Mouse (Mus musculus) heart, postnatal 0 days (tissue): ENCODE data around the gene Tead4.

Experiments used
- CTCF ChIP-seq: IDR thresholded peaks from 2 replicates; pipeline ENCODE4 v1.5.1; 2016; ENCODE audit warnings: antibody characterized with exemption, control low read depth, low read depth
- EP300 ChIP-seq: IDR thresholded peaks from 2 replicates; pipeline ENCODE4 v1.6.1; 2016; ENCODE audit warnings: antibody characterized with exemption, low read depth

GRCm38 (mm10) chr6:128232216-128232615, 68.4 kb downstream of the Tead4 start:
- TF ChIP-seq CTCF (no peak), EP300 (no peak)
